Mouse (Mus musculus): ENCODE results near the gene Gpc6. TPM values are rescaled to one million over a fixed set of nuclear protein-coding genes. Genes with fewer than 3 reads are reported as not detected.

Gpc6 gene
- total RNA-seq, 2 experiments from 2014 or later = 1.2 TPM; not detected in 1

GRCm38 (mm10) chr14:117525133-117525532 lies 600.0 kb downstream of the Gpc6 start:
- ATAC-seq (replicated peaks; ENCODE audit: low FRiP score, low TSS enrichment, poor library complexity, severe bottlenecking) = no peak

DNA sequence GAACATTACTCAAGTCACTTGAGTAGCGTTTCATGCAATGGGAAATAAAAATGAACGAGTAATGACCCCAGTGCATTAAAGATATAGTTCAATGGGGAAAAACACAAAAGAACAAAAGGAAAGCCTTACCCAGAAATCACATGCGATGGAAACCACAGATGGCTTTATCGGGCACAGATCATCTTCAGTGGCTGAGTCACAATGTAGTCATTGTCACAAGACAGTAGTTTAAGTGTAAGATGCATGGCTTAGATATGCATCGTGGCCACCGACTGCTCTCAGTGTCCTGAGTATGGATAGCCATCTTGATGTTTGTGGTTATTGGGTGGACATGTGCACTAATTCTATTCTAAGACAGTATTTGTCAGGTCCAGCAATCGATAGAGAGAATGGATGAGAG lies 601.9 kb downstream of the Gpc6 start:
- no peak for ATAC-seq (replicated peaks; ENCODE audit: low FRiP score, low TSS enrichment, poor library complexity, severe bottlenecking)

- ATAC-seq (replicated peaks; ENCODE audit: low FRiP score, low TSS enrichment, poor library complexity, severe bottlenecking) = no peak
Measured at GRCm38 (mm10) chr14:117529439-117529838, 604.3 kb downstream of the Gpc6 start.

- ATAC-seq (replicated peaks; ENCODE audit: low FRiP score, low TSS enrichment, poor library complexity, severe bottlenecking) = no peak
Measured at GRCm38 (mm10) chr14:117552776-117553175, 627.7 kb downstream of the Gpc6 start.

GRCm38 (mm10) chr14:117556715-117557320 lies 631.7 kb downstream of the Gpc6 start:
- ATAC-seq (replicated peaks; ENCODE audit: low FRiP score, low TSS enrichment, poor library complexity, severe bottlenecking) = no peak

DNA sequence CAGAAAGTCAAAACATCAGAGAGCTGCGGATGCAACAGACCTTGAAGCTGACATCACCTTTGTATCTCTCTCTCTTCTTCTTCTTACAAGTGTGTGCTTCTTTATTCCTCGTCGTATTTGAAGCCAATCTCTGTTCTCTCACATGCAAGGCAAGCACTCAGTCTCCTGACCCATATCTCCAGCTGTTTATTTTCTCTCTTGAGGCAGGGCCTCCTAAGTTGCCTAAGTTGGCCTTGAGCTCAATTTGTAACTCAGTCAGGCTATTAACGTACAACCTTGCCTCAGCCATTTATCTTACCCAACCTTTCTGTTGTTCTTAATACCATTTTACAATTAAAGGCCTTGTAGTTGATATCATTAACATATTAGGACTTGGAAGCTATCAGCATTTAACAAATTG lies 637.0 kb downstream of the Gpc6 start:
- no peak for ATAC-seq (replicated peaks; ENCODE audit: low FRiP score, low TSS enrichment, poor library complexity, severe bottlenecking)

DNA sequence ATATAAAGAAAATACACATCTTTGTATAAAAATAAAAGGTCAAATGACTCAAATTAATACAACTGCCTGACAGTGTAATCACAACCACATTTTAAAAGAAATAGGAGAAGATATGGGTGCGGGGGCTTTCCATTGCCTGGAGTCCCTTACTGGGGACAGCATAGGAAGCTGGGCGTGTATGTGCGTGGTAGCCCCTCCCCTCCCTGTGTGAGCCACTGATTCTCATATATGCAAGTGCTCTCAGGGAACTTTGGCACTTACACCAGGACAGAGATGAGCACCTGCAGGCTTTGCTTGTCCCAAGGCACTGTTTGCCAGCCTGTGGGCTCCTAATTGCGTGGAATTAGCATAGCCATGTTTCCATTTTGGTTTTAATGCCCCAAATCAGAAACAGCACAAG lies 644.2 kb downstream of the Gpc6 start:
- ATAC-seq (replicated peaks; ENCODE audit: low FRiP score, low TSS enrichment, poor library complexity, severe bottlenecking) = no peak

DNA sequence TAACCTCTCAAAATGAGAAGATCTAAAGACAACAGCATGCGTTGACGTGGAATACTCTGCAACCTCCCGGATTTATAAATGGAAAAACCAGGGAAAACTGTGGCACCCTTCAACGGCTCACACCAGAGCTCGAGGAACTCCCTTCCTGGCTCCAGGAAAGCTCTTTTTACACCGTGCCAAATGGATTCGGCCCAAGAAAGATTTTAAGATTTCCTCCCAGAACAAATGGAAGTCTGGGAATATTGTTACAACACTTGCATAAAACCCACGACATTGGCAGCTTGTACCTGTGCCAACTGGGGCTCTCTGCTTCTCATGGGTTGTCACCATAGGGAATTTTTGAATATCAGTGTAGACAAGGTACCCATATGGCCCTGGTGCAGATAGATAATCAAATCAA lies 647.1 kb downstream of the Gpc6 start:
- no peak for ATAC-seq (replicated peaks; ENCODE audit: low FRiP score, low TSS enrichment, poor library complexity, severe bottlenecking)

DNA sequence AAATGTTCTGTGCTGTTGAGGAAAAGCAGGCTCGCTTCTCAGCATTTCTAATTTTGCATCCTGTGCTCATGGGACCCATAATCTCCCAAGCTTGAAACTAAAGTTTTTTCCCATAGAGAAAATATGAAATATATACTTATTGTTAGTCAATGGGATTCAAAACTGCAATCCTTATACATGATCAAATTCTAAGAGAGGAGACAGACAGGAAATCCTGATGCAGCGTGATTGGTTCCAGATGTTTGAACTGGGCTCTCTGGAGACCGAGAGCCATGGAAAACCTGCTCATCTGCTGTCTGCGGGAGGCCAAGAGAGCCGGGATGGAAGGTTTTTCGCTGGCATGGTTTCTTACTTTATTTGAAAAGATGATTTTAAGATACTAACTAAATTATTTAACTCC lies 649.1 kb downstream of the Gpc6 start:
- no peak for ATAC-seq (replicated peaks; ENCODE audit: low FRiP score, low TSS enrichment, poor library complexity, severe bottlenecking)

DNA sequence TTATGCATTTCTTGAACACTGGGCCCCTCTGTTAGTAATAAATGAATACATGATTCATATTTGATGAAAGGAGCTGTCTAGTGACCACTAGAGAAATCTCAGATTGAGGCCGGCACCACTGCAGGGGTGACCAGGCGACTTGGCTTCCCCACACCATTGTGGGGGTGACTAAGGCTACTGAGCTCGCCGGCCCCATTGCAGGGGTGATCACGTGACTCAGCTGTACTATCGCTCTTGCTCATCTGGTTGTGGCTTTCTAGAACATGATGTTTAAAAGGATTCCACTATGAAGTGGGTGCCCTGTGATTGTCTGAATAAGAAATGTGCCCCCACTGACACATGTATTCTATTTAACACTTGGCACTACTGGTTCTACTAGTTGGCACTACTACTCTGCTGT lies 656.6 kb downstream of the Gpc6 start:
- no peak for ATAC-seq (replicated peaks; ENCODE audit: low FRiP score, low TSS enrichment, poor library complexity, severe bottlenecking)

DNA sequence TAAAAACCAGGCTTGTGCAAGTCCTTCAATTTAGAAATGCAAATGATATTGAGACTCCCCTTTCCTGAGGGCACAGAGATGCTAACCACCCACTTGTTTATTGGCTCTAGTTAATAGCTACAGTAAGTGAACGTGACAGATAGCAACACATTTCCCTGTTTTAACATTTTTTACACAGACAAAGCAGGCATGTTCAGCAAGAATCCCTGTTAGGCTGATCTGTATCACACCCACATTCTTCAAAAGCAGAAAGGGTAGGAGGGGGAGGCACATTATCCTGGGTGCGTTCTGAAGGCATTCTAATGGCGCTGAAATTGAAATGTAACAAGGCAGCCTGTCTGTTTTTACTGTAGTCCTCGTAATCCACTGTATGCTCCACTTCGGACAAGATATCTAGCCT lies 674.6 kb downstream of the Gpc6 start:
- no peak for ATAC-seq (replicated peaks; ENCODE audit: low FRiP score, low TSS enrichment, poor library complexity, severe bottlenecking)

DNA sequence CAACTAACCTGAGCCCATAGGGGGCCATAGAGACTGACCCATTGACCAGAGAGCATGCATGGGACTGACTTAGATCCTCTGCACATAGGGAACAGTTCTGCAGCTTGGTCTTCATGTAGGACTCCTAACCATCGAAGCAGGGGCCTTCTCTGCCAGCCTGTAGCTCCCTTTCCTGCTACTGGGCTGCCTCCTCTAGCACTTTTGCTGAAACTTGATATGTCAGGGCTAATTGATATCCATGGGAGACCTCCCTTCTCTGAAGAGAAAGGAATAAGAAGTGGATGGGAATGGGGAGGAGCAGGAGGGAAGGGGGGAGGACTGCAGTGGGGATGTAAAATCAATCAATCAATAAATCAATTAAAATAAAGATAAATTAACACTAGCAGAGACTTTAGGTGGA lies 678.7 kb downstream of the Gpc6 start:
- no peak for ATAC-seq (replicated peaks; ENCODE audit: low FRiP score, low TSS enrichment, poor library complexity, severe bottlenecking)

DNA sequence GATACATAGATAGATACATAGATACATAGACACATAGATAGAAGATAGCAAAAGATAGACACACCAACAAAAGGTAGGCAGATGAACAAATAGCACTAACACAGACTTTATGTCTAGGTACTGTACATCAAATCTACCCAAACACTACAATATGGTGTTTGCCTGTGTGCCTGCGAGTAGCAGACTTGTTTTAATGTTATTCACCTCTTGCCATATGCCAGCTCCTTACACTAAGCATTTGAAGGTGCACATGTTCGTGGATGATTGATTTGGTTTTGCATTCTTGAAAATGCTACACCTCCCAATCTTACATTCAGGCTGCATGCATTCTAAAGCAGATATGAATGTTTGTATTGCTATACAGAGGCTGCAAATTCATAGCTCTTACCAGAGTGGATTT lies 680.6 kb downstream of the Gpc6 start:
- ATAC-seq (replicated peaks; ENCODE audit: low FRiP score, low TSS enrichment, poor library complexity, severe bottlenecking) = no peak

GRCm38 (mm10) chr14:117611113-117611512 lies 686.0 kb downstream of the Gpc6 start:
- no peak for ATAC-seq (replicated peaks; ENCODE audit: low FRiP score, low TSS enrichment, poor library complexity, severe bottlenecking)

GRCm38 (mm10) chr14:117625100-117625710 lies 700.1 kb downstream of the Gpc6 start:
- peak; percentile 34; the same call in 1 of the 2 replicates for ATAC-seq (replicated peaks; ENCODE audit: low FRiP score, low TSS enrichment, poor library complexity, severe bottlenecking)

DNA sequence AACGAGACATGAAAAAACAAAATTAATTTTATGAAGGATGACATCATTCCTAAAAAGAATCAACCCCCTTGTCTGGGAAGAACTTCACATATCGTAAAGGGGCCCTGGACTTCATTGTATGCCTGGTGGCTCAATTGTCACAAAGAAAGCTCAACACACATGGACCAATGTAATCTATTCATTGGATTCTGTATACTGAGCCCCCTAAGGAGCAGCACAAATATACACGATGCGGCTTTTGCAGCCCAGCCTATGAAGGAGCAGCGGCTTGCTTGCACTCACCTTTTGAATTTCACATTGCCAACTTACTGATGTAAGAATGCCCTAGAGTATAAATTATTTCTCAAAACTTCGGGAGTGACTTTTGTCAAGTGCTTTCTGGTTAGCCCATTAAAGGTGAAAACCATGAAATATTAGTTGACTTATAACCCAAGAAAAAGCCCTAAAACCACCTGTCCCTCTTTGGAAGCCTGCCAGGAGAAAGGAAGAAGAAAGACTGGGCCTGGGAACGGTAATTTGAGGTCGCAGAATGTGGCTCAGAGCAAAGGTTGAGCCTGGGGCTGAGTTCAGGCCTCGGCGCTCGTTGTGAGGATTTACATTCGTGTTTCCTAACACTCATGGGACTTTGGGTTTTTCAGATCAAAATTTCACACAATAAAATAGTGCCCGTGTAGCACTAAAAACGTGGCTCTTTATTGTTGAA lies 709.3 kb downstream of the Gpc6 start:
- no peak for ATAC-seq (replicated peaks; ENCODE audit: low FRiP score, low TSS enrichment, poor library complexity, severe bottlenecking)

- no peak for ATAC-seq (replicated peaks; ENCODE audit: low FRiP score, low TSS enrichment, poor library complexity, severe bottlenecking)
Measured at GRCm38 (mm10) chr14:117641853-117642252, 716.7 kb downstream of the Gpc6 start.

- no peak for ATAC-seq (replicated peaks; ENCODE audit: low FRiP score, low TSS enrichment, poor library complexity, severe bottlenecking)
Measured at GRCm38 (mm10) chr14:117643069-117643468, 718.0 kb downstream of the Gpc6 start.

GRCm38 (mm10) chr14:117648199-117648960 lies 723.3 kb downstream of the Gpc6 start:
- ATAC-seq (replicated peaks; ENCODE audit: low FRiP score, low TSS enrichment, poor library complexity, severe bottlenecking) = no peak

- no peak for ATAC-seq (replicated peaks; ENCODE audit: low FRiP score, low TSS enrichment, poor library complexity, severe bottlenecking)
Measured at GRCm38 (mm10) chr14:117650141-117650540, 725.0 kb downstream of the Gpc6 start.

Data from megakaryocyte-erythroid progenitor cell, adult 5-6 weeks (primary cell).